Mouse (Mus musculus): ENCODE measurements around the gene Abhd11. TPM values are rescaled to one million over a fixed set of nuclear protein-coding genes. Genes with fewer than 3 reads are reported as not detected.
A peak's percentile ranks its signal among the peaks of the same experiment; 100 is the strongest.
"Not testable (repeated sequence)": the region's sequence is repeated elsewhere in the genome, so short reads cannot be mapped to it uniquely, and the experiment has no call there.

The Abhd11 gene
- total RNA-seq, 2 experiments from 2014 or later = 45.4 to 55.3 TPM

DNA sequence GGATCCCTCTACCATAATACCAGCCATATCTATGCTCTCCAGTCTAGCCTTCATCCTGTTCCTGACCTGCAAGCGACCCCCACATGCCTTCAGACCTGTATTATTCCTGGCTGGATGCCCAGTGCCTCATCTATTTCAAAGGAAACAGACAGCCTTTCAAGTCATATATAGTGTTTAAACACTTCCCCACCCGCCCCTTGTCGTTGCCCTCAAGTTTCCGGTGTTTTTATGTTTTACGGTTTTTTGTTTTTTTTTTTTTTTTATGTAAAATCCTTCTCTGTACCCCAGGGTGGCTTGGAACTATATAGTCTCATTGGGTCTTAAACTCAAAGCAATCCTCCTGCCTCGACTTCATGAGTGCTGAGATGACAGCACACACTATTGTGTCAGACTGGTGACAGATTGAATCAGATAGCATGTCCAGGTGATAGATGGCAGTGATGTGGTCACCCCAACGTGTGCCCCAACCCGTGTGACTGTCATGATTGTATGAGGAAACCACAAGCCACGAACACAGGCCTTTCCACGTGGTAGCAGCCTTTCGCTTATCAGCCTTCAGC, 15.8 kb downstream of the Abhd11 start:
- no peak for DNase-seq

- no peak for DNase-seq
Observed at GRCm38 (mm10) chr5:135025899-135026298, 16.9 kb downstream of the Abhd11 start.

GRCm38 (mm10) chr5:135029007-135029854, 20.3 kb downstream of the Abhd11 start:
- peak; percentile 91 to 93 for DNase-seq

DNA sequence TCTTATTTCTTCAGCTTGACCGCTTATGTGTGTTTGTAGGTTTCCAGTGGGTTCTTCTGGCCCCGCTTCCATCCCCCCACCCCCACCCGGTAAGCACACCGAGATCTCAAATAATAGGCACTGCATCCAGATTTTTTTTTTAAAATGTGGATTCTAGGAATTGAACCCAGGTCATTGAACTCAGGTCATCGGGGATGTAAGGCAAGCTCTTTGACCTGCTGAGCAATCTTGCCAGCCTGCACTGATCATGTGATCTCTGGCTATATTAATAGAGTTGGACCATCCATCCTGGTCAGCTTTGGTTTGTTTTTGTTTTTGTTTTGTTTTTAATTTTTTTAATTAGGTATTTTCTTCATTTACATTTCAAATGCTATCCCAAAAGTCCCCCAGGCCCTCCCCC, 23.6 kb downstream of the Abhd11 start:
- no peak for DNase-seq

DNA sequence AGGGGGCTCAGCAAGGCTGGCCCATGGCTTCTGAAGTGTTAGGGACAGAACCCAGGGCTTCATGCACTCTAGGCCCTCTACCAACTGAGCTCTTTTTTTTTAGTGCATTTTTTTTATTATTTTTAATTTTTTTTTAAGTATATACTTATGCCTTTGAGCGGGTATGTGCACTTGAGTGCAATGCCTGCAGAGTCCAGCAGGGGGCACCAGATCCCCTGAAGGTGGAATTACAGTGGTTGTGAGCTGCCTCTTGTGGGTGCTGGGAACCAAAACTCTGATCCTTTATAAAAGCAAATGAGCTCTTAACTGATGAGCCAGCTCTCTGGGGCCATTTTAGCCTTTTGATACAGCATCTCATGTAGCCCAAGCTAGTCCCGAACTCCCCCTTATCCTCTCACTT, 25.6 kb downstream of the Abhd11 start:
- DNase-seq = no peak

DNA sequence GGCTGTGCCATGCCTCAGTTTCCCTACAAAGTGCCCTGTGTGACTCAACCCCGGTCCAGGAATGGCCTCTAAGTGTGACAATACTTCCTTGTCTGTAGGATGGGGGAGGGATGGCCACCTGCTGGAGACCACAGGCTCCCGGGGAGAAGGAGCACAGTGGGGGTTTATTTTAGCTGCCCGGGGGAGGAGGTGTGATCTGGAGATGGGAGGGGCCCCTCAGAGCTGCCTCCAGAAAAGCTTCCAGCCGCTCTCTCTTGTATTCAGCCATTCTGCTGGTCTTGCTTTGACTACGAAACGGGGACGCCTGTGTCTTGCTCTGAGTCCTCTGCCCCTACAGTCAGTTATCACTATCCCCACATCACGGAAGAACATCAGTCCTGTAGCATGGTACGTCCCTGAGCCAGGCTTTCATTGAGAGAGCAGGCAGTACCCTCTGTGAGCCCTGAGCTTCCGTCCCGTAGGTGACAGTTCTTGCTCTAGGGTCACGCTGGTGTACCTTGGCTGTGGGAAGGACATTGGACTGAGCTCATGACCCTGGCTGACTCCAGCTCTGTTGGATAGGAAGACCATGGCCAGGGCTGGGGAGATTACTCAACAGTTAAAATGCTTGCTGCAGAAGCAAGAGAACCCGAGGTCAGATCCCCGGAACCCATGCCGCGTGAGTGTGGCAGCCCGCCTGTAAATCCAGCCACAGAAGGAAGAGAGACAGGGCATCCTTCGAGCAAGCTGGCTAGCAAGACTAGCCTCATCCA, 26.8 kb downstream of the Abhd11 start:
- DNase-seq = peak in 1 of 2 experiments; percentile 66

GRCm38 (mm10) chr5:135037946-135038345, 29.0 kb downstream of the Abhd11 start:
- no peak for DNase-seq

DNA sequence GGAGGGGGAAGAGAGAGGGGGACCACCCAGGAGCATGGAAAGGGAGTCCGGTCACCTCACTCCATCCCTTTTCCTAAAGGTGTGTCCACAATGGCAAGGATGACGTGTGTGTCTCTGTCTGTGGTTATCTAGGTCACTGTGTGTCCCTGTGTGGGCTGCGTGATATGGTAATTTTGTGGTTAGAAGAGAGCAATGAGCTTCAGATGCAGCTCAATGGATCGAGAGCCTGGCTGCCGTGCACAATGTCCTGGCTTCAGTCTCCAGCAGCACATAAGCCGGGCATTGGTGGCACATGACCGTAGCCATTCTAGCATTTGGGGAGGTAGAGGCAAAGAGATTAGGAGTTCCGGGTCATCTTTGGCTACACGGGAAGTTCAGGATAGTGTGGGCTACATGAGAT, 30.6 kb downstream of the Abhd11 start:
- no peak for DNase-seq

- DNase-seq = no peak
Observed at GRCm38 (mm10) chr5:135040059-135040458, 31.1 kb downstream of the Abhd11 start.

- peak; percentile 65 to 66 for DNase-seq
Observed at GRCm38 (mm10) chr5:135040777-135041176, 31.8 kb downstream of the Abhd11 start.

DNA sequence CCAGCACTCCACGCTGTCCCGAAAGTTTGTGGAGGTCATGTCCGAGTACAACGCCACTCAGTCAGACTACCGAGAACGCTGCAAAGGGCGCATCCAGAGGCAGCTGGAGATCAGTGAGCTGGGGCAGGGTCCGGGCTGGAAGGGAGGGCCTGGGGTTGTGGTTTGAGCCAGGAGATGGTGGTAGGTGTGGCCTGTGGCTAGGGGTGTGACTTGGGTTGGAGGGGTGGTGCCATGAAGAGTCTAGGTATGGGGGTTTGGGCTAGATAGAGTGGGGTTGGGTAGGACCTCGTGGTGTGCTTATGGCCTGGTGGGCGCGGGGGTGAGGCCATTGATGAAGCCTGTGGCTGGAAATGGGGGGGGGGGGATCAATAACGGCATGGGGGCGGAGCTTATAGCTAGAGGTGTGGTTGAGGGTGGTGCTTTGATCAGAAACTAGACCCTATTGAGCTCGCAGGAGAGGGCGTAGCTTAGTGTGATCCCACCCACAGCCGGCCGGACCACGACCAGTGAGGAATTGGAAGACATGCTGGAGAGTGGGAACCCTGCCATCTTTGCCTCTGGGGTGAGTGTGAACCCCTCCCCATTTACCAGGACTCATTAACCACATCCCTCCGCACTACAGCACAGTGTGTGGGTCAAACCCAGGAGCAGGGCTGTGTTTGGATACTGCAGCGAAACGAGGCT, 33.3 kb downstream of the Abhd11 start:
- DNase-seq = no peak

GRCm38 (mm10) chr5:135044575-135044974, 35.6 kb downstream of the Abhd11 start:
- no peak for DNase-seq

DNA sequence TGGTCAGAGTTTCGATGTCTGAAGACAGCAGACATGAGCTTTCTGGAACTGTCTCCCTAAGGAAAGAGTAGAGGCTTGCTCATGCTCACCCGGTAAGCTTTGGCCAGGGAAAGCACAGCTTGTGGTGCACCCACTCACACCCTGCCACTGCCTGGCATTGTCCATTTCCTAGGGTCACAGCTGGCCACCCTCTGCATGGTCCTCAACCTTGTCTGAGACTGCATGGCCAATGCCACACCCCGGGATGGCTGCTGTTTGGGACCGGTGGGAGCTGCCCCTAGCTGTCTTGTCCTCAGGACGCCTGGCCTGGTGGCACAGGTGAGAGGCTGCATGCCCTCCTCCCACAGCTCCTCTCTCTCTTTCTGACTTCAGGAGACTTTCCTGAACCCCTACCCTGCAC, 39.6 kb downstream of the Abhd11 start:
- DNase-seq = no peak

GRCm38 (mm10) chr5:135049268-135049667, 40.3 kb downstream of the Abhd11 start:
- DNase-seq = not testable (repeated sequence)

DNA sequence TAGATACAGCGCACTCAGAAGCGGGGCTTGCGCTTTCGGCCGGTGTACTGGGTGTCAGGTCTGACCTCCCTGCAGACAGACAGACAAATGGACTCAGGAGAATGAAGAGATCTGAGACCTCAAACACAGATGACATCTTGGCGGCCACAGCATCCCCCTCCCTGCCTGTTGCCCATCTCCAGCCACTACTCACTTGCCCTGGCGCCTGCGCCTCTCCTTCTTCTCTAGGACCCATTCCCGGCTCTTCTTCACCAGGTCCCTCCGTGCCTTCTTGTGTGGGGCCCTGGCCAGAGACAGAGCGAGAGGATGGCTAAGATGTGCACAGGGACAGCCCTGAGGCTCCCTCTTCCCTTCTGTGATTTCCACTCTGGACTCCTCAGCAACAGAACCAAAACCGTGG, 44.4 kb downstream of the Abhd11 start:
- no peak for DNase-seq

Other genes starting within 250 kb of the Abhd11 start
- gene Tmem270, start 102.4 kb upstream of the Abhd11 start, total RNA-seq (2021) = not detected
- gene Cldn13, start 93.6 kb upstream of the Abhd11 start, total RNA-seq (2021) = not detected
- gene Mettl27, start 76.8 kb upstream of the Abhd11 start, total RNA-seq (2021) = 10 to 100 TPM; 18.5 to 29.9 TPM
- not detected for gene Cldn4, start 62.2 kb upstream of the Abhd11 start, total RNA-seq (2021)
- gene Cldn3, start 22.9 kb upstream of the Abhd11 start, total RNA-seq (2021) = under 1 TPM in 1 of 2 experiments, not detected in 1; 0.43 TPM
- gene Stx1a, start 14.3 kb downstream of the Abhd11 start, total RNA-seq (2021) = 1 to 10 TPM; 6.8 to 7.7 TPM
- 10 to 100 TPM; 28.1 to 34.6 TPM for gene Dnajc30, start 55.0 kb downstream of the Abhd11 start, total RNA-seq (2021)
- gene Bud23, start 55.8 kb downstream of the Abhd11 start, total RNA-seq (2021) = 10 to 100 TPM; 51.7 to 57.7 TPM
- gene Vps37d, start 69.1 kb downstream of the Abhd11 start, total RNA-seq (2021) = 1 to 10 TPM; 1.8 to 3.7 TPM
- gene Mlxipl, start 80.7 kb downstream of the Abhd11 start, total RNA-seq (2021) = 10 to 100 TPM; 47.4 to 73.6 TPM
- gene Tbl2, start 140.5 kb downstream of the Abhd11 start, total RNA-seq (2021) = 10 to 100 TPM; 28.9 to 40.9 TPM
- gene Bcl7b, start 159.1 kb downstream of the Abhd11 start, total RNA-seq (2021) = 10 to 100 TPM; 72.6 to 77.5 TPM
- gene Baz1b, start 178.1 kb downstream of the Abhd11 start, total RNA-seq (2021) = 10 to 100 TPM; 72.1 to 90.4 TPM
- 1 to 10 TPM; 3.7 to 6.3 TPM for gene Fzd9, start 242.1 kb downstream of the Abhd11 start, total RNA-seq (2021)

Measured in adrenal gland, postnatal 36 days (tissue).